Mouse (Mus musculus): ENCODE results near the gene A4galt. TPM values are rescaled to one million over a fixed set of nuclear protein-coding genes. Genes with fewer than 3 reads are reported as not detected.

A4galt gene
- polyA plus RNA-seq, 1 experiment from 2014 or later = 1.6 TPM

GRCm38 (mm10) chr15:83241497-83241896 lies 10.1 kb downstream of the A4galt start:
- Histone ChIP-seq H3K4me1 (ENCODE audit: control insufficient read depth, insufficient read depth, low read length) (no peaks in the 10 kb centered on the region), H3K36me3 (ENCODE audit: control insufficient read depth, insufficient read depth, low read length) (no peaks in the 10 kb centered on the region), H3K27me3 (ENCODE audit: control insufficient read depth, insufficient read depth, low read length) (no peaks in the 10 kb centered on the region), H3K4me3 (ENCODE audit: low read depth, low read length) (no peak overlapping the region), H3K9ac (ENCODE audit: low read length) (no peak overlapping the region), H3K27ac (ENCODE audit: low read depth, low read length) (no peak overlapping the region), H3K9me3 (ENCODE audit: control insufficient read depth, low read length) (no peaks in the 10 kb centered on the region), H3K4me2 (no peak overlapping the region)
- DNase-seq (ENCODE audit: low spot score, missing footprints) (no peak), ATAC-seq (ENCODE audit: low FRiP score) (no peak)
- 82% methylated on average over 3 of the region's 3 CpGs for WGBS

- 74% methylated on average over 15 of the region's 15 CpGs for WGBS
- H3K9ac ChIP-seq (ENCODE audit: low read length) = no peak overlapping the region
- H3K9me3 ChIP-seq (ENCODE audit: control insufficient read depth, low read length) = no peaks in the 10 kb centered on the region
- no peaks in the 10 kb centered on the region for H3K27me3 ChIP-seq (ENCODE audit: control insufficient read depth, insufficient read depth, low read length)
- H3K4me3 ChIP-seq (ENCODE audit: low read depth, low read length) = no peak overlapping the region
- no peak overlapping the region for H3K27ac ChIP-seq (ENCODE audit: low read depth, low read length)
- H3K4me1 ChIP-seq (ENCODE audit: control insufficient read depth, insufficient read depth, low read length) = no peaks in the 10 kb centered on the region
- DNase-seq (ENCODE audit: low spot score, missing footprints) (peak; percentile 12), ATAC-seq (ENCODE audit: low FRiP score) (no peak)
- H3K4me2 ChIP-seq = no peak overlapping the region
- H3K36me3 ChIP-seq (ENCODE audit: control insufficient read depth, insufficient read depth, low read length) = no peaks in the 10 kb centered on the region
Measured at GRCm38 (mm10) chr15:83237460-83238243, 13.9 kb downstream of the A4galt start.

GRCm38 (mm10) chr15:83236824-83237223 lies 14.8 kb downstream of the A4galt start:
- H3K27me3 ChIP-seq (ENCODE audit: control insufficient read depth, insufficient read depth, low read length) = no peaks in the 10 kb centered on the region
- no peaks in the 10 kb centered on the region for H3K9me3 ChIP-seq (ENCODE audit: control insufficient read depth, low read length)
- ATAC-seq (ENCODE audit: low FRiP score) (no peak), DNase-seq (ENCODE audit: low spot score, missing footprints) (no peak)
- H3K27ac ChIP-seq (ENCODE audit: low read depth, low read length) = no peak overlapping the region
- no CpG with 5 or more reads among the region's 1 CpGs for WGBS
- no peak overlapping the region for H3K4me2 ChIP-seq
- no peaks in the 10 kb centered on the region for H3K36me3 ChIP-seq (ENCODE audit: control insufficient read depth, insufficient read depth, low read length)
- no peak overlapping the region for H3K9ac ChIP-seq (ENCODE audit: low read length)
- H3K4me1 ChIP-seq (ENCODE audit: control insufficient read depth, insufficient read depth, low read length) = no peaks in the 10 kb centered on the region
- no peak overlapping the region for H3K4me3 ChIP-seq (ENCODE audit: low read depth, low read length)

GRCm38 (mm10) chr15:83233219-83233992 lies 18.2 kb downstream of the A4galt start:
- no peak for DNase-seq (ENCODE audit: low spot score, missing footprints)
- H3K36me3 ChIP-seq (ENCODE audit: control insufficient read depth, insufficient read depth, low read length) = no peaks in the 10 kb centered on the region
- H3K4me2 ChIP-seq = no peak overlapping the region
- H3K27ac ChIP-seq (ENCODE audit: low read depth, low read length) = no peak overlapping the region
- H3K4me3 ChIP-seq (ENCODE audit: low read depth, low read length) = no peak overlapping the region
- H3K27me3 ChIP-seq (ENCODE audit: control insufficient read depth, insufficient read depth, low read length) = no peaks in the 10 kb centered on the region
- no peak for ATAC-seq (ENCODE audit: low FRiP score)
- H3K4me1 ChIP-seq (ENCODE audit: control insufficient read depth, insufficient read depth, low read length) = no peaks in the 10 kb centered on the region
- no peaks in the 10 kb centered on the region for H3K9me3 ChIP-seq (ENCODE audit: control insufficient read depth, low read length)
- WGBS = 80% methylated on average over 4 of the region's 4 CpGs
- H3K9ac ChIP-seq (ENCODE audit: low read length) = no peak overlapping the region

- H3K27ac ChIP-seq (ENCODE audit: low read depth, low read length) = no peak overlapping the region
- H3K9ac ChIP-seq (ENCODE audit: low read length) = no peak overlapping the region
- no peaks in the 10 kb centered on the region for H3K27me3 ChIP-seq (ENCODE audit: control insufficient read depth, insufficient read depth, low read length)
- H3K4me2 ChIP-seq = no peak overlapping the region
- no peak overlapping the region for H3K4me3 ChIP-seq (ENCODE audit: low read depth, low read length)
- 91% methylated on average over 10 of the region's 10 CpGs for WGBS
- no peaks in the 10 kb centered on the region for H3K9me3 ChIP-seq (ENCODE audit: control insufficient read depth, low read length)
- no peak for DNase-seq (ENCODE audit: low spot score, missing footprints)
- ATAC-seq (ENCODE audit: low FRiP score) = no peak
- no peaks in the 10 kb centered on the region for H3K36me3 ChIP-seq (ENCODE audit: control insufficient read depth, insufficient read depth, low read length)
- peaks cover 14% of the 10 kb centered on the region for H3K4me1 ChIP-seq (ENCODE audit: control insufficient read depth, insufficient read depth, low read length)
Measured at GRCm38 (mm10) chr15:83227559-83227958, 24.0 kb downstream of the A4galt start.

GRCm38 (mm10) chr15:83226871-83227270 lies 24.7 kb downstream of the A4galt start:
- 84% methylated on average over 5 of the region's 5 CpGs for WGBS
- Histone ChIP-seq H3K27ac (ENCODE audit: low read depth, low read length) (no peak overlapping the region), H3K4me3 (ENCODE audit: low read depth, low read length) (no peak overlapping the region), H3K27me3 (ENCODE audit: control insufficient read depth, insufficient read depth, low read length) (no peaks in the 10 kb centered on the region), H3K4me2 (no peak overlapping the region), H3K9ac (ENCODE audit: low read length) (no peak overlapping the region), H3K4me1 (ENCODE audit: control insufficient read depth, insufficient read depth, low read length) (peaks cover 14% of the 10 kb centered on the region), H3K9me3 (ENCODE audit: control insufficient read depth, low read length) (no peaks in the 10 kb centered on the region), H3K36me3 (ENCODE audit: control insufficient read depth, insufficient read depth, low read length) (no peaks in the 10 kb centered on the region)
- DNase-seq (ENCODE audit: low spot score, missing footprints) (peak; percentile 8), ATAC-seq (ENCODE audit: low FRiP score) (no peak)

- WGBS = 85% methylated on average over 9 of the region's 9 CpGs
- H3K4me1 ChIP-seq (ENCODE audit: control insufficient read depth, insufficient read depth, low read length) = peaks cover 14% of the 10 kb centered on the region
- peak; percentile 71 for DNase-seq (ENCODE audit: low spot score, missing footprints)
Measured at GRCm38 (mm10) chr15:83226066-83226834, 25.3 kb downstream of the A4galt start.

GRCm38 (mm10) chr15:83224136-83224766 lies 27.3 kb downstream of the A4galt start:
- no peak overlapping the region for H3K4me3 ChIP-seq (ENCODE audit: low read depth, low read length)
- no peaks in the 10 kb centered on the region for H3K9me3 ChIP-seq (ENCODE audit: control insufficient read depth, low read length)
- ATAC-seq (ENCODE audit: low FRiP score) (no peak), DNase-seq (ENCODE audit: low spot score, missing footprints) (peak; percentile 82)
- H3K9ac ChIP-seq (ENCODE audit: low read length) = no peak overlapping the region
- peaks cover 14% of the 10 kb centered on the region for H3K4me1 ChIP-seq (ENCODE audit: control insufficient read depth, insufficient read depth, low read length)
- no peaks in the 10 kb centered on the region for H3K36me3 ChIP-seq (ENCODE audit: control insufficient read depth, insufficient read depth, low read length)
- no peaks in the 10 kb centered on the region for H3K27me3 ChIP-seq (ENCODE audit: control insufficient read depth, insufficient read depth, low read length)
- WGBS = 58% methylated on average over 9 of the region's 9 CpGs
- H3K27ac ChIP-seq (ENCODE audit: low read depth, low read length) = no peak overlapping the region
- no peak overlapping the region for H3K4me2 ChIP-seq

More at GRCm38 (mm10) chr15:83226066-83226834, 25.3 kb downstream of the A4galt start:
- H3K4me3 ChIP-seq (ENCODE audit: low read depth, low read length) = no peak overlapping the region
- no peaks in the 10 kb centered on the region for H3K9me3 ChIP-seq (ENCODE audit: control insufficient read depth, low read length)
- no peak for ATAC-seq (ENCODE audit: low FRiP score)
- no peak overlapping the region for H3K27ac ChIP-seq (ENCODE audit: low read depth, low read length)
- no peak overlapping the region for H3K4me2 ChIP-seq
- H3K27me3 ChIP-seq (ENCODE audit: control insufficient read depth, insufficient read depth, low read length) = no peaks in the 10 kb centered on the region
- no peak overlapping the region for H3K9ac ChIP-seq (ENCODE audit: low read length)
- H3K36me3 ChIP-seq (ENCODE audit: control insufficient read depth, insufficient read depth, low read length) = no peaks in the 10 kb centered on the region

Data from midbrain, embryonic 11.5 days (tissue).